Mouse (Mus musculus) ovary, postnatal 14 days (tissue): ENCODE data around the gene Gcc1.

Experiments
- DNase-seq: peaks from one replicate; pipeline ENCODE4 v3.0.0; 2022; ENCODE audit warnings: low spot score

Gene Gcc1

DNA sequence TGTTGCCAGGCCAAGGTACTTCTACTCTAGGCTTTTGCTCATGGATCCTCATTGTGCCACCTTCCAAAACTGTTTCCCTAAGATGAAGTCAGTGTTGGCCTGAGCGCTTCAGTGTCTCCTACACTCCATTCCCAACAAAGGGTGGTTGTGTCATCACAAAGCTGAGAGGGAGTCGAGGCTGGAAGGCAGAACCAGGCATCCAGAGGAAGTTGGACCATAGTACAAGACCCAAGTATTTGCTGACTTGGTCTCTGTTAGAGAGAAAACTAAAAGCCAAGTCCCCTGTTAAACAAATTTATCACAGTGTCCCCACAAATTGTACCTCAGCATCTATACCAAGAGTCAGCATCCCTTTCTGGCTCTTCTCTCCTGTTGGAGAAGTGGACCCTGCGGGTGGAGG lies at the start of gene Gcc1:
TSS of gene Gcc1 (minus strand) at position 101 of the 400 bp plus-strand sequence.
- no peak for DNase-seq

- DNase-seq: no peak
These were observed 46.6 kb upstream of the Gcc1 start, which contains the start of gene Snd1 for GRCm38 (mm10) chr6:28474839-28475238. TSS of gene Snd1 (plus strand) at chr6:28475139.

- DNase-seq: no peak
These were observed 46.0 kb upstream of the Gcc1 start for GRCm38 (mm10) chr6:28474211-28474610.

DNA sequence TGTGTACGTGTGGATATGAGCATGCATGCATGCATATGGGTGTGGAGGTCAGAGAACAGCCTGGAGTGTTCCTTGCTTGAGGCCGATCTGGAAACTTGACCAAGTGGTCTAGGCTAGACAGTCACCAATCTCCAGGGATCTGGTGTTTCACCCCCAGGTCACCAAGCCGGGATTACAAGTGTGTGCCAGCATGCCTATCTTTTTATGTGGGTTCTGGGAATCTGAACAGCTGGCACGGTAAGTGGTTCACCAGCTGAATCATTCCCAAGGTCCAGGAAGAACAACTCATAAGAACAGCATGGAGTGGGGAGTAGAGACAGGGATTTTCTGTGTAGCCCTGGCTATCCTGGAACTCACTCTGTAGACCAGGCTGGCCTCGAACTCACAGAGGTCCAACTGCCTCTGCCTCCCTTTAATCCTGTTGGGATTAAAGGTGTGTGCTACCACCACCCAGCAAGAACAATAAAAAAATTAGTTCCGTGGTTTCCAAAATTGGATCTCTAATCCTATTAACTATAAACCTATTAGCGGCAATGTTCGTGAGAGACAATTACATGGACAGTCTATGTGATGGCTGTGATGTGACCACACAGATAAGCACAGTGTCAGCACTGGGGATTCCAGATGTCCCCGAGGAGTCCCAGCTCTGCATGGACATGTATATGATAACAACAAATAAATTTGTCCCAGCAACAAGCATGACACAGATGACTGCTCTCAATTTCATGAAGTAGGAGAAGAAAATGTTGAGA lies 43.3 kb upstream of the Gcc1 start:
- DNase-seq: no peak

DNA sequence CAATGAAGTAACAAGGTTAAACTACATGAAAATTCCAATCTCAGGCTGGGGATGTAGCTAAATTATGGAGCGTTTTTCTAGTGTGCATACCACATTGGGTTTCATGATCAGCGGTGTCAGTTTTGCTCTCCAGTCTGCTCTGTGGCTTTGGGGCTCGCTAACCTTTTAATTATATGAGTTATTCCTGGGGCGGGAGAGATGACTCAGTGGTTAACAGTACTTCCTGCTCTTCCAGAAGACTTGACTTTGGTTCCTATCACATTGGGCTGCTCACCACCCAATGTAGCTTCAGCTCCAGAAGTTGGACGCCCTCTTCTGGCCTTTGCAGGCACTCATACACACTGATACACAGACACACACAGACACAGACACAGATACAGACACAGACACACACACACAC lies 42.4 kb upstream of the Gcc1 start:
- DNase-seq: no peak

DNA sequence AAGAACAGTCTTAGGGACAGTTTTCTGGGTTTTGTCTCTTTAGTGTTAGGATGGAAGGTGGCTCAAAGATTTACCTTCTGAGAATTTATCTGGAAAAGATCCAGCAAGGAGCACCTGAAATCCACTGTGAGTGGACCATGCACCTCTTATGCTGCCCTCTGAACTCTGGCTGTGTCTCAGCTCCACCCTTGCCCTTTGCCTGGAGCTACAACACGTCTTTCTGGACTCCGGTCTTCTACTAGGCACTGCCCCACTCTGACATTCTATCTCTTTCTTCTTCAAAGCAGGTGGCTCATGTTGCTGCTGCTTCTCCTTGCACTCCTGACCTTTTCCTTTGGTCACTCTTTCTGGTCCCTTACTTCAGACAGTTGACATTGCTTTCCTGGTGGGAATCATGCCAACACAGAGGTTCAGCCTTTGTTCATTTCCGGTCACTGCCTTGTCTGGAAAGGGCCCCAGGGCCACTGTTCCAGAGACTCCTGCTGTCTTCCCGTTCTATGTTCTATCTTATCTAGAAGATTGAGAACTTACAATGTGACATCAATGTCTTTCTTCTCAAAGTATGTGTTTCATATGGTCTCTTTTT lies 41.9 kb upstream of the Gcc1 start:
- no peak for DNase-seq

GRCm38 (mm10) chr6:28464630-28465029 lies 36.4 kb upstream of the Gcc1 start:
- DNase-seq: no peak

GRCm38 (mm10) chr6:28460534-28460933 lies 32.3 kb upstream of the Gcc1 start:
- DNase-seq: peak; percentile 61

GRCm38 (mm10) chr6:28459221-28459668 lies 31.1 kb upstream of the Gcc1 start:
- DNase-seq: no peak

- DNase-seq: no peak
These were observed 22.8 kb upstream of the Gcc1 start for GRCm38 (mm10) chr6:28450977-28451376.

DNA sequence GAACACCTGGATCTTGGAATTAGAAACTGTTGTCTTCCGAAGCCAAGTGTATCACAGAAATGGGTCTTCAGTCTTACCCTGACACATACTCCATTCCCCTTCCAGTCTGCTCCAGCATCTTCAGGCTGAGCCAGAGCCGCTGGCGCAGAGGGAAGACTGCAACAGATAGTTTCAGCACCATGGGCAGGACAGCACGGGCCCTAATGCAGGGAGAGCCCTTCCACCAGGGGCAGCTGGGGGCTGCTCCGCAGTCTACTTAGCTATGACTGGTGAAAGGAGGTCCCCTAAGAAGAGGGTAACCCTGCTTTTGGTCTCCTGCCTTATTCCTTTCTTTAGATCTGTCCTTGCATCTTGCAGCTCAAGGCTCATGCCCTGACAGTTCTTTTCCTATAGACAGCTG lies 22.3 kb upstream of the Gcc1 start:
- no peak for DNase-seq

- DNase-seq: no peak
These were observed 21.1 kb upstream of the Gcc1 start, which contains the start of gene Pax4 for GRCm38 (mm10) chr6:28449253-28449652. TSS of gene Pax4 (minus strand) at chr6:28449353.

GRCm38 (mm10) chr6:28447937-28448336 lies 19.7 kb upstream of the Gcc1 start:
- no peak for DNase-seq

- DNase-seq: no peak
These were observed 3.3 kb upstream of the Gcc1 start for GRCm38 (mm10) chr6:28431538-28431855.

GRCm38 (mm10) chr6:28430795-28431537 lies 2.8 kb upstream of the Gcc1 start:
- no peak for DNase-seq

DNA sequence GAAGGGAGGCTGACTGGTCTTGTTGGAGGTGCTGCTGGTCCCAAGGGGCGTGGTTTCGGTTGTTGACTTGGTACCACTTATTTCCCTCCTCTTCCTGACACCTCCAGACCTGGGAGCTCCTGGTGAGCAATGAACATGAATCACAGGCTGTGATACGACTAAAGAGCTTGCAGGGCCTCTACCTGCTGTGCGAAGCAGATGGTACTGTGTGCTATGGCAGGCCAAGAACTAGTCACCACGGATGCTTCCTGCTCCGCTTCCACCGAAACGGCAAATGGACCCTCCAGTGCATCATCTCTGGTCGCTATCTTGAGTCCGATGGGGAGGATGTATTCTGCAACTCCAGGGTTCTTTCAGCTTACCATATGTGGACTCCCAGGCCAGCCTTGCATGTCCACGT lies 1.7 kb upstream of the Gcc1 start:
- no peak for DNase-seq

GRCm38 (mm10) chr6:28427096-28427839 lies 922 bp downstream of the Gcc1 start, which contains the start of gene Fscn3:
TSS of gene Fscn3 (plus strand) at chr6:28427789.
- DNase-seq: no peak

DNA sequence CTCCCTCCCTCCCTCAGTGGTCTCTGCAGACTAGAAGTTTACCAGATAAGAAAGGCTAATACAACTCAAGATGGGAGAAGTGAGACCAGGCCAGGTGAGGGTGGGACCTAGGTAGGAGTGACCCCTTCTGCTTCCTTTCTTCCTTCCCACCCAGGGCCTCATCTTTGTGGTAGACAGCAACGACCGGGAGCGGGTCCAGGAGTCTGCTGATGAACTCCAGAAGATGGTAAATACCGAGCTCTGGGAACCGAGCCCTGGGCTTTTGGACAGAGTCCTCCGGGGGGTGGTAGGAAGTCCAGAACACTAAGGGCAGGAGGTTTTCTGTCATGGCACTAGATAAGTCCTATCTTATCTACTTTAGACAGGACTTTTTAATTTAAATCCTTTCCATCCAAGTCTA lies 3.2 kb downstream of the Gcc1 start:
- DNase-seq: no peak

DNA sequence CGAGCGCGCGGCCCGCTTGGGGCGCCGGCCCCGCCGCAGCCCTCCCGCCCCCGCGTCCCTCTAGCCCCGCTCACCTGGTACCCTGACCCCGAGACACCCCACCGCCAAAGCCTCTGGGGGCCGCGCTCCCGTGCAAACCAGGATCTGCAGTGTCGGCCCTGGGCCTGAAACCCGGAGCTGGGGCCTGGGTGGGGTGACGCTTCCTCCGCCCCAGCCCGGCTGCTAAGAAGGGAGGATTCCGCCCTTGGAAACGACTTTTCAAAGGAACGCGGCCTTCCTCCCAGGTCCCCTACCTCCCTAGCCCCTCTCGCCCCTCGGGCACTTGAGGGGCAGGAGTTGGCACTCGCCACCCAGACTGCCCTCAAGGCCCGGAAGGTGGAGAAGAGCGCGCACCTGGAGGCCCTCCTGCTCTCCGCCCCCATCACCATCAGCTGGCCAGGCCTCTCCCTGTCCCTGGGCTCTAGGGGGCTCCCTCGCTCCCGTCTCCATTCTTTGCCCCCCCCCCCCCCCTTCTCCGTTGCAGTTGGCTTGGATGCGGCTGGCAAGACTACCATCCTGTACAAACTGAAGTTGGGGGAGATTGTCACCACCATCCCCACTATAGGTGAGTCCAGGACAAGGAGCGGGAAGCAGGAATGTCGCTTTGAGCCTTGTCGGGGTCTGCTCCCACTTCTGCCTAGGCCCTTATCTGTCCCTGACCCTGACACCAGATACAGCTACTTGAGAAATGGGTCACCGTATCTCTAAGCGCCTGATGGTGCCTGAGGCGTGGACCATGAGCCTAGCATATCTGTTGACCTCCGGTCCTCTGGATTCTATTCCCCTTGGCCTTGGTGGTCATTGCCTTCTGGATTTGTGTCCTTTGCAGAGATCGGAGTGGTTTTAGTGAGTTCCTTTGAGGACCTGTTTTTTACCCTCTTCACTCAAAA lies 4.2 kb downstream of the Gcc1 start:
- DNase-seq: peak; percentile 48

GRCm38 (mm10) chr6:28423313-28423712 lies 4.9 kb downstream of the Gcc1 start, which contains the start of gene Arf5:
TSS of gene Arf5 (plus strand) at chr6:28423560.
- peak; percentile 96 for DNase-seq

DNA sequence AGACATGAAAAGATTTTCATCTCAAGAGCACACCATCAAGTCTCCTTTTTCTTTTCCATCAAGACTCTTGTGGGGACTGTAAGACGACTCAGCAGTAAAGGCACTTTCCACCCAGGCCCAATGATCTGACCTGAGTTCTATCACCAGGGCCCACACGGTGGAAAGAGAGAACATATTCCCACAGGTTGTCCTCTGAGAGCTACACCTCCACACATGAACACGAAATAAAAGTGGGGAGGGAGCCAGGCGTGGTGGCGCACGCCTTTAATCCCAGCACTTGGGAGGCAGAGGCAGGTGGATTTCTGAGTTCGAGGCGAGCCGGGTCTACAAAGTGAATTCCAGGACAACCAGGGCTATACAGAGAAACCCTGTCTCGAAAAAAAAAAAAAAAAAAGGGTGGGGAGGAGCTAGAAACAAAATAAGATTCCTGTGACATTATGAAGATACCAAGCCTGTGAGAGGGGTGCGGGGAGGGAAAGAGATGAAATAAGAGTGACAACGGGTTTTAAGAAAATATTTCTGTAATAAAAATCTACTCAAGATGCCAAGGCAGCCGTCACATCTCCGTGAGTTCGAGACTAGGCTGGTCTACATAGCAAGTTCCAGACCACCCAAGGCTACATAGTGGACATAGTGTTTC lies 5.4 kb downstream of the Gcc1 start:
- no peak for DNase-seq
